ENCODE assay signal across 28 mouse cellular contexts in genomic region chrX:166453532-166453931, GRCm38 (mm10). TPM values are rescaled to one million over a fixed set of nuclear protein-coding genes. Genes with fewer than 3 reads are reported as not detected.
DNase-seq lines count a peak whose midpoint lies in the region; ATAC-seq and TF ChIP-seq lines count a peak whose summit lies in the region.
"Had no signal": no experiment of that assay in that cellular context is flagged by ENCODE, and none has a peak within 500 bp of the region (broad histone marks: within the 10 kb centered on the region; RNA-seq: fewer than 3 reads in every experiment).

No protein-coding gene starts in this region.

- H3K4me3 ChIP-seq in lung, postnatal 0 days (ENCODE audit: low read depth, low read length): no peak overlapping the region
- H3K4me3 ChIP-seq in brown adipose tissue, adult 24 weeks (ENCODE audit: insufficient read depth, low read depth, low read length): no peak overlapping the region
- H3K4me3 ChIP-seq: embryonic facial prominence, embryonic 10.5 days; embryonic facial prominence, embryonic 13.5 days; erythroblast, embryonic 14.5 days; forebrain, embryonic 12.5 days; forebrain, embryonic 15.5 days; heart, embryonic 12.5 days; heart, embryonic 15.5 days; hindbrain, embryonic 10.5 days; hindbrain, embryonic 13.5 days had no signal

- H3K36me3 ChIP-seq in lung, postnatal 0 days (ENCODE audit: insufficient read depth, low read length): no peaks in the 10 kb centered on the region
- H3K36me3 ChIP-seq: heart, embryonic 15.5 days had no signal

- peak; percentile 27 for DNase-seq in lung, postnatal 0 days (ENCODE audit: low spot score)
- DNase-seq in lung, postnatal 4 days: no peak
- peak; percentile 19 for DNase-seq in lung, postnatal 25 days (ENCODE audit: low spot score)
- DNase-seq in urinary bladder, postnatal 14 days (ENCODE audit: low spot score): no peak
- no peak for DNase-seq in thymus, postnatal 10 days (ENCODE audit: low spot score in 2 of 2)
- DNase-seq: adrenal gland, adult 8-10 months; adrenal gland, postnatal 25 days; cerebellum, adult 18-20 months; cerebellum, adult 9-10 months; cerebellum, postnatal 25 days; embryo, embryonic 11 days; gastrocnemius, postnatal 14 days; heart, adult 18-20 months; heart, postnatal 10 days; heart, postnatal 36 days had no signal

- no peaks in the 10 kb centered on the region for H3K9me3 ChIP-seq in lung, postnatal 0 days (ENCODE audit: low read length)
- H3K9me3 ChIP-seq: embryonic facial prominence, embryonic 10.5 days; embryonic facial prominence, embryonic 13.5 days; forebrain, embryonic 12.5 days; forebrain, embryonic 15.5 days; heart, embryonic 12.5 days; heart, embryonic 15.5 days; hindbrain, embryonic 10.5 days; hindbrain, embryonic 13.5 days had no signal

- H3K27me3 ChIP-seq in lung, postnatal 0 days (replicated peaks; ENCODE audit: insufficient read depth, low read length): no peaks in the 10 kb centered on the region
- H3K27me3 ChIP-seq: forebrain, embryonic 15.5 days; heart, embryonic 12.5 days; heart, embryonic 15.5 days had no signal

- H3K9ac ChIP-seq in lung, postnatal 0 days (replicated peaks; ENCODE audit: low read depth): no peak overlapping the region
- H3K9ac ChIP-seq: embryonic facial prominence, embryonic 13.5 days; forebrain, embryonic 12.5 days; forebrain, embryonic 15.5 days; heart, embryonic 12.5 days; heart, embryonic 15.5 days; hindbrain, embryonic 13.5 days had no signal

- no peaks in the 10 kb centered on the region for H3K4me1 ChIP-seq in lung, postnatal 0 days (ENCODE audit: insufficient read depth, low read depth, low read length)
- no peaks in the 10 kb centered on the region for H3K4me1 ChIP-seq in brown adipose tissue, adult 24 weeks (ENCODE audit: control insufficient read depth, insufficient read depth, insufficient read length, low read length)
- H3K4me1 ChIP-seq: embryonic facial prominence, embryonic 10.5 days; embryonic facial prominence, embryonic 13.5 days; forebrain, embryonic 12.5 days; forebrain, embryonic 15.5 days; heart, embryonic 12.5 days; heart, embryonic 15.5 days; hindbrain, embryonic 10.5 days; hindbrain, embryonic 13.5 days had no signal

- 44% methylated on average over 6 of the region's 6 CpGs for WGBS in lung, postnatal 0 days

- TF ChIP-seq CTCF in lung, postnatal 0 days (IDR thresholded peaks at IDR 0.05): no peak

- no peak for TF ChIP-seq EP300 in lung, postnatal 0 days (IDR thresholded peaks at IDR 0.05)

- ATAC-seq in lung, postnatal 0 days: no peak; the same call in 1 of the 2 replicates
- ATAC-seq in megakaryocyte progenitor cell, adult 5-6 weeks (replicated peaks; ENCODE audit: poor library complexity): peak; percentile 83
- ATAC-seq: activated CD4-positive, CD25-positive, alpha-beta regulatory T cell, adult 4 months; forebrain, embryonic 15.5 days; hindbrain, embryonic 16.5 days had no signal

- no peak overlapping the region for H3K27ac ChIP-seq in lung, postnatal 0 days (ENCODE audit: low read length)
- peak overlapping the region; percentile 60; the same call in 1 of the 2 replicates for H3K27ac ChIP-seq in brown adipose tissue, adult 24 weeks (replicated peaks; ENCODE audit: low read depth, low read length)
- H3K27ac ChIP-seq: embryonic facial prominence, embryonic 10.5 days; embryonic facial prominence, embryonic 13.5 days; forebrain, embryonic 12.5 days; forebrain, embryonic 15.5 days; heart, embryonic 15.5 days; hindbrain, embryonic 10.5 days; hindbrain, embryonic 13.5 days had no signal

- H3K4me2 ChIP-seq in lung, postnatal 0 days (replicated peaks; ENCODE audit: low read depth, low read length): no peak overlapping the region
- H3K4me2 ChIP-seq: embryonic facial prominence, embryonic 13.5 days; forebrain, embryonic 12.5 days; forebrain, embryonic 15.5 days; heart, embryonic 12.5 days; heart, embryonic 15.5 days; hindbrain, embryonic 13.5 days had no signal

RNA-seq across cellular contexts. Expression of gene Ofd1, which starts 13.0 kb away (rescaled TPM):
- polyA plus RNA-seq in lung, postnatal 0 days (2015; fragmentation: Nextera tagmentation; extraction: Ambion mirVana): 6.1 and 6.6 TPM in 2 replicates
- 1.7 and 2.0 TPM in 2 replicates for polyA plus RNA-seq in brown adipose tissue, adult 24 weeks (2012; ENCODE audit: insufficient read depth, insufficient read length, missing spikeins)
- total RNA-seq in megakaryocyte progenitor cell, adult 5-6 weeks (2015): 9.8 and 11.3 TPM in 2 replicates
- total RNA-seq in megakaryocyte progenitor cell, adult 5-6 weeks (2017): 12.5 and 17.0 TPM in 2 replicates

RNA-seq across cellular contexts. Expression of gene Trappc2, which starts 13.2 kb away (rescaled TPM):
- 41.3 and 47.3 TPM in 2 replicates for polyA plus RNA-seq in lung, postnatal 0 days (2015; fragmentation: Nextera tagmentation; extraction: Ambion mirVana)
- 32.4 and 33.8 TPM in 2 replicates for polyA plus RNA-seq in brown adipose tissue, adult 24 weeks (2012; ENCODE audit: insufficient read depth, insufficient read length, missing spikeins)
- 15.7 and 18.6 TPM in 2 replicates for total RNA-seq in megakaryocyte progenitor cell, adult 5-6 weeks (2015)
- total RNA-seq in megakaryocyte progenitor cell, adult 5-6 weeks (2017): 8.7 and 12.2 TPM in 2 replicates

RNA-seq across cellular contexts. Expression of gene Rab9, which starts 26.1 kb away (rescaled TPM):
- 74.2 and 88.3 TPM in 2 replicates for polyA plus RNA-seq in lung, postnatal 0 days (2015; fragmentation: Nextera tagmentation; extraction: Ambion mirVana)
- polyA plus RNA-seq in brown adipose tissue, adult 24 weeks (2012; ENCODE audit: insufficient read depth, insufficient read length, missing spikeins): 107 and 116 TPM in 2 replicates
- total RNA-seq in megakaryocyte progenitor cell, adult 5-6 weeks (2015): 73.4 and 92.1 TPM in 2 replicates
- total RNA-seq in megakaryocyte progenitor cell, adult 5-6 weeks (2017): 95.2 and 108 TPM in 2 replicates

Comparison
In these comparisons a context has a peak if more than half of its experiments do, and no peak if none do; other contexts are left out.
1. DNase-seq: peak in lung, postnatal 0 days (single experiment) and lung, postnatal 25 days (single experiment); none in lung, postnatal 4 days (0 of 2), urinary bladder, postnatal 14 days (single experiment) and thymus, postnatal 10 days (0 of 2).